Mouse (Mus musculus): Measurements from ENCODE around the gene Zfp987. TPM values are rescaled to one million over a fixed set of nuclear protein-coding genes. Genes with fewer than 3 reads are reported as not detected.
"Not testable (repeated sequence)": the region's sequence is repeated elsewhere in the genome, so short reads cannot be mapped to it uniquely, and the experiment has no call there.

The Zfp987 gene
- not detected in 2 replicates for polyA plus RNA-seq (2015; fragmentation: Nextera tagmentation; extraction: Ambion mirVana)

GRCm38 (mm10) chr4:146096998-146097397, at the start of gene Zfp987:
Zfp987 (plus strand) TSS chr4:146097298.
- H3K4me1 ChIP-seq (ENCODE audit: control insufficient read depth, insufficient read depth, low read depth, low read length); H3K4me2 ChIP-seq (ENCODE audit: low read length): not testable (repeated sequence)
- WGBS, result 85% methylated on average over 2 of the region's 3 CpGs

GRCm38 (mm10) chr4:146052536-146052935, 44.6 kb upstream of the Zfp987 start:
- not testable (repeated sequence) for H3K4me2 ChIP-seq (ENCODE audit: low read length); ATAC-seq; H3K4me1 ChIP-seq (ENCODE audit: control insufficient read depth, insufficient read depth, low read depth, low read length); H3K4me3 ChIP-seq (ENCODE audit: low read length); H3K27ac ChIP-seq (ENCODE audit: low read depth, low read length); H3K9ac ChIP-seq (ENCODE audit: low read depth, low read length); H3K27me3 ChIP-seq (replicated peaks; ENCODE audit: control insufficient read depth, insufficient read depth, low read length); H3K36me3 ChIP-seq (ENCODE audit: control insufficient read depth, insufficient read depth, low read length)
- WGBS, result 79% methylated on average over 1 of the region's 1 CpGs
- H3K9me3 ChIP-seq (ENCODE audit: control insufficient read depth, low read length), result peaks cover 15% of the 10 kb centered on the region

More at GRCm38 (mm10) chr4:146096998-146097397, at the start of gene Zfp987:
- not testable (repeated sequence) for H3K27me3 ChIP-seq (replicated peaks; ENCODE audit: control insufficient read depth, insufficient read depth, low read length); H3K4me3 ChIP-seq (ENCODE audit: low read length); H3K36me3 ChIP-seq (ENCODE audit: control insufficient read depth, insufficient read depth, low read length); H3K9me3 ChIP-seq (ENCODE audit: control insufficient read depth, low read length); ATAC-seq; H3K27ac ChIP-seq (ENCODE audit: low read depth, low read length); H3K9ac ChIP-seq (ENCODE audit: low read depth, low read length)

- H3K27me3 ChIP-seq (replicated peaks; ENCODE audit: control insufficient read depth, insufficient read depth, low read length); H3K4me2 ChIP-seq (ENCODE audit: low read length); H3K4me3 ChIP-seq (ENCODE audit: low read length); H3K4me1 ChIP-seq (ENCODE audit: control insufficient read depth, insufficient read depth, low read depth, low read length); H3K27ac ChIP-seq (ENCODE audit: low read depth, low read length); H3K9ac ChIP-seq (ENCODE audit: low read depth, low read length); H3K36me3 ChIP-seq (ENCODE audit: control insufficient read depth, insufficient read depth, low read length); ATAC-seq: not testable (repeated sequence)
- H3K9me3 ChIP-seq (ENCODE audit: control insufficient read depth, low read length), result peaks cover 18% of the 10 kb centered on the region
- WGBS, result 85% methylated on average over 2 of the region's 2 CpGs
Measured at GRCm38 (mm10) chr4:146053445-146053844, 43.7 kb upstream of the Zfp987 start.

GRCm38 (mm10) chr4:146055335-146055734, 41.8 kb upstream of the Zfp987 start:
- Histone ChIP-seq H3K9ac (ENCODE audit: low read depth, low read length) (no peak overlapping the region), H3K4me3 (ENCODE audit: low read length) (no peak overlapping the region), H3K27me3 (replicated peaks; ENCODE audit: control insufficient read depth, insufficient read depth, low read length) (no peaks in the 10 kb centered on the region), H3K27ac (ENCODE audit: low read depth, low read length) (no peak overlapping the region), H3K4me2 (ENCODE audit: low read length) (no peak overlapping the region), H3K4me1 (ENCODE audit: control insufficient read depth, insufficient read depth, low read depth, low read length) (no peaks in the 10 kb centered on the region), H3K36me3 (ENCODE audit: control insufficient read depth, insufficient read depth, low read length) (no peaks in the 10 kb centered on the region), H3K9me3 (ENCODE audit: control insufficient read depth, low read length) (peaks cover 30% of the 10 kb centered on the region)
- no peak for ATAC-seq
- WGBS, result 72% methylated on average over 2 of the region's 2 CpGs

- not testable (repeated sequence) for H3K27ac ChIP-seq (ENCODE audit: low read depth, low read length); H3K36me3 ChIP-seq (ENCODE audit: control insufficient read depth, insufficient read depth, low read length); H3K9ac ChIP-seq (ENCODE audit: low read depth, low read length); H3K4me3 ChIP-seq (ENCODE audit: low read length); H3K27me3 ChIP-seq (replicated peaks; ENCODE audit: control insufficient read depth, insufficient read depth, low read length); H3K4me1 ChIP-seq (ENCODE audit: control insufficient read depth, insufficient read depth, low read depth, low read length); ATAC-seq; H3K4me2 ChIP-seq (ENCODE audit: low read length)
- 90% methylated on average over 12 of the region's 12 CpGs for WGBS
- peaks cover 39% of the 10 kb centered on the region for H3K9me3 ChIP-seq (ENCODE audit: control insufficient read depth, low read length)
Measured at GRCm38 (mm10) chr4:146058646-146059045, 38.5 kb upstream of the Zfp987 start.

GRCm38 (mm10) chr4:146059078-146059477, 38.0 kb upstream of the Zfp987 start:
- not testable (repeated sequence) for H3K36me3 ChIP-seq (ENCODE audit: control insufficient read depth, insufficient read depth, low read length); H3K27me3 ChIP-seq (replicated peaks; ENCODE audit: control insufficient read depth, insufficient read depth, low read length); H3K4me2 ChIP-seq (ENCODE audit: low read length); ATAC-seq; H3K27ac ChIP-seq (ENCODE audit: low read depth, low read length); H3K4me1 ChIP-seq (ENCODE audit: control insufficient read depth, insufficient read depth, low read depth, low read length); H3K4me3 ChIP-seq (ENCODE audit: low read length); H3K9ac ChIP-seq (ENCODE audit: low read depth, low read length)
- H3K9me3 ChIP-seq (ENCODE audit: control insufficient read depth, low read length), result peaks cover 39% of the 10 kb centered on the region
- 91% methylated on average over 4 of the region's 4 CpGs for WGBS

GRCm38 (mm10) chr4:146059974-146060693, 37.0 kb upstream of the Zfp987 start:
- WGBS, result 94% methylated on average over 25 of the region's 26 CpGs
- H3K4me1 ChIP-seq (ENCODE audit: control insufficient read depth, insufficient read depth, low read depth, low read length), result not testable (repeated sequence)
- H3K9me3 ChIP-seq (ENCODE audit: control insufficient read depth, low read length), result peaks cover 42% of the 10 kb centered on the region

GRCm38 (mm10) chr4:146061082-146061481, 36.0 kb upstream of the Zfp987 start:
- not testable (repeated sequence) for H3K4me1 ChIP-seq (ENCODE audit: control insufficient read depth, insufficient read depth, low read depth, low read length); H3K27me3 ChIP-seq (replicated peaks; ENCODE audit: control insufficient read depth, insufficient read depth, low read length); H3K36me3 ChIP-seq (ENCODE audit: control insufficient read depth, insufficient read depth, low read length); H3K27ac ChIP-seq (ENCODE audit: low read depth, low read length); H3K4me2 ChIP-seq (ENCODE audit: low read length); H3K4me3 ChIP-seq (ENCODE audit: low read length); H3K9ac ChIP-seq (ENCODE audit: low read depth, low read length); ATAC-seq
- H3K9me3 ChIP-seq (ENCODE audit: control insufficient read depth, low read length), result peaks cover 40% of the 10 kb centered on the region
- WGBS, result 93% methylated on average over 10 of the region's 11 CpGs

More at GRCm38 (mm10) chr4:146059974-146060693, 37.0 kb upstream of the Zfp987 start:
- not testable (repeated sequence) for H3K27me3 ChIP-seq (replicated peaks; ENCODE audit: control insufficient read depth, insufficient read depth, low read length); H3K36me3 ChIP-seq (ENCODE audit: control insufficient read depth, insufficient read depth, low read length); H3K4me2 ChIP-seq (ENCODE audit: low read length); H3K9ac ChIP-seq (ENCODE audit: low read depth, low read length); H3K27ac ChIP-seq (ENCODE audit: low read depth, low read length); H3K4me3 ChIP-seq (ENCODE audit: low read length); ATAC-seq

- not testable (repeated sequence) for ATAC-seq; H3K9ac ChIP-seq (ENCODE audit: low read depth, low read length); H3K36me3 ChIP-seq (ENCODE audit: control insufficient read depth, insufficient read depth, low read length); H3K4me1 ChIP-seq (ENCODE audit: control insufficient read depth, insufficient read depth, low read depth, low read length); H3K27me3 ChIP-seq (replicated peaks; ENCODE audit: control insufficient read depth, insufficient read depth, low read length); H3K4me2 ChIP-seq (ENCODE audit: low read length); H3K27ac ChIP-seq (ENCODE audit: low read depth, low read length); H3K4me3 ChIP-seq (ENCODE audit: low read length)
- WGBS, result 96% methylated on average over 12 of the region's 12 CpGs
- H3K9me3 ChIP-seq (ENCODE audit: control insufficient read depth, low read length), result peaks cover 40% of the 10 kb centered on the region
Measured at GRCm38 (mm10) chr4:146062021-146062420, 35.1 kb upstream of the Zfp987 start.

All from hindbrain, embryonic 16.5 days (tissue).